Mouse (Mus musculus) spleen, adult 2 months (tissue): ENCODE results near the gene Rcsd1.

Experiments used
- CTCF ChIP-seq: fragments of 200-500 bp; IDR thresholded peaks from 2 replicates; pipeline ENCODE4 v1.5.1; 2011; ENCODE audit warnings: mild to moderate bottlenecking, inconsistent platforms; ENCODE audit not compliant: insufficient read depth, insufficient read length, insufficient replicate concordance; ENCODE audit errors: extremely low read depth
- POLR2A ChIP-seq: fragments of 200-500 bp; IDR thresholded peaks from 2 replicates; pipeline ENCODE4 v1.6.1; 2011; ENCODE audit warnings: low read depth, low read length, inconsistent platforms

- no peak for TF ChIP-seq POLR2A
- no peak for TF ChIP-seq CTCF
Observed at GRCm38 (mm10) chr1:165751142-165751541, 41.6 kb upstream of the Rcsd1 start.
